Mouse (Mus musculus) left cerebral cortex, adult 9 months (tissue): ENCODE measurements at regions not wholly inside any gene's neighbourhood (a gene's known extent, or its start where the extent isn't known, plus 50 kb on each side); places are given as distances from the start of the nearest gene placed in this dataset.

ENCODE experiments used
- DNase-seq, 2 experiments: peaks; one replicate each; pipeline ENCODE4 v3.0.0; 2022; ENCODE audit warnings: low spot score in 2 of 2

GRCm38 (mm10) chr6:84391016-84391415, 202.7 kb downstream of the Cyp26b1 start:
- no peak for DNase-seq

GRCm38 (mm10) chr6:84385696-84386095, 208.0 kb downstream of the Cyp26b1 start:
- no peak for DNase-seq

GRCm38 (mm10) chr6:84383718-84384117, 210.0 kb downstream of the Cyp26b1 start:
- DNase-seq: no peak

DNA sequence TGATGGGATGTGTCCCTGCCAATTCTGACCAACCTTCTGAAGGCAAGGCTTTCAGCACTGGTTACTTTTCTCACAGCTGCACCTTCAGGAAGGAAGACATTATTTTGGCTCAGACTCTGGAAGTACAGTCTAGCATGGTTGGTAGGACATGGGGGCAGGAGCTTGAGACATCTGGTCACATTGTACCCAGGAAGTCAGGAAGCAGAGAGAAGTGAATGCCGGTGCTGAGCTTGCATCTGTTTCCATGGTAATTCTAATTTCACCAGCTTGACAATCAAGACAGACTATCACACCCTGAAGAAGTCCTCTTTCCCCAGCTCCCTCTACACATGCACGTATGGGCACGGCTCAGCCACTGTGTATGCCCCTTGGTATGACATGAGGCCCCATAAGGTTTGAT, 210.6 kb downstream of the Cyp26b1 start:
- no peak for DNase-seq

DNA sequence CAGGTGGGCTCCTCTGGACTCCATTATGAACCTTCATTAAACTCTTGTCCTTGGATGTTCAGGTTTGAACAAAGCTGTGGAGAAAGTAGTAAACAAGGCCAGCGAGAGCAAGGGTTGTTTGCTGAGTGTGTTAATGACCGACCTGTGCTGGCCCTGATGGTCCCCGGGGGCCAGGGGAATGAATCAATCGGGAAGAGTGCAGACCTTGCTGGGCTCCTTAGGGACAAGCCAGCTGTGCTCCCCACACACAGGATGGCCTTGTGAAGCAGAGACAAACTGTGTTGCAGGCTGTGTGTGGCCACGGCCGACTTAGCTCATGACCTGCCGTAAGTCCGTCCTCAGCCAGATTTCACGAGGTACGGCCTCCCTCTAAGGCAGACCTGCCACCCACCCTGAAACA, 212.1 kb downstream of the Cyp26b1 start:
- DNase-seq: no peak

GRCm38 (mm10) chr6:84376666-84377065, 217.0 kb downstream of the Cyp26b1 start:
- no peak for DNase-seq

DNA sequence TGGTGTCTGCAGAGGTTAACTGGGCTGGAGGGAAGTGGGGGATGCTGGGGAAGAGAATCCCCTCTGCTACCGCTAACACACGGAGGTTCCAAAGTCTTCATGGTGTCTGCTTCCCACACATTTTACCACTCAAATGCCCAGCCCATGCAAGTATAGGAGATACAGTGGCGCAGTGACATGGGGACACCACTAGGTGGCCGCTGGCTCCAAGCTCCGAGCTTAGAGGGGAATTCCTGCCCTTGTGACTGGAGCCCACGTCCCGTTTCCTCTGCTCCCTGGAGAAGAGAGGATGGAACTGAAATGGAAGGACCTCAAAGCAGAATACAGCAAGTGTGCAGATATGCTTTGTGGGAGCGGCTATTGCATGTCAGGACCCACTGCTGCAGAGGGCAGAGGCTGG, 218.2 kb downstream of the Cyp26b1 start:
- DNase-seq: no peak

DNA sequence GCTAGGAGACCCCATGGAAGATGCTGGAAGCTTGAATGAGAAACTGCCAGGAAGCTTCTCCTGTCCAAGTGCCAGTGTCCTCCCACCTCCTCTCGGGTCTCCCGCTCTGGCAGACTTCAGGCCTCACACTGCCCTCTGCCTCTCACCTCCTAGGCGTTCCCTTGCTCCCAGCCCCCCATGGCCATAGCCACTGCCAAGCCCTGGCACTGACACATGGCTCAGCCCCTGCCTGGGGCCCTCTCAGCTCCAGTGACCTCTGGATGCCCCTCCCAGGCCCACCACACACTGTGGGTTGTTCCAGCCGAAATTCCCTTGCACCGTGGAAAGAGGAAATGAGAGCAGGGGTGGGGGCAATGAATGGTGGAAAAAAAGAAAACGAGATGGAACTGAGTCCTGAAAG, 227.3 kb downstream of the Cyp26b1 start:
- no peak for DNase-seq

DNA sequence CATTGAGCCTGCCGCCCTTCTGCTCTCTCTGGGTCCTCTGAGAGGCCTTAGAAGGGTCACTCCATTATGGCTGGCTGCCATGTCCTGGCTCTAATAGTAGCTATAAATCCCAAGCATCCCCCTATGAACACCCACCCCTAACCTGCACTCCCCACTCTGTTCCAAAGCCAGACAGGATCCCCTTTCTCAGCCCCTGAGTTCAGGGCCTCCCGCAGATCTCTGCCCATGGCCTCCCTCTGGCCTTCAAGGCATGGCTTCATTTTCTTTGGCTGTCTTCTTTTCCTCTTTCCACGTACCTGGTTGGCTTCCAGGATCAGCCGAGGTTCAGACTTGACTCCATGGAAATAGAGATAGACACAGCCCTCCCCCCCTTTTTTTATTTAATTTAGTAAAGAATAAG, 227.8 kb downstream of the Cyp26b1 start:
- no peak for DNase-seq

- DNase-seq: no peak
Measured at GRCm38 (mm10) chr6:84364964-84365363, 228.7 kb downstream of the Cyp26b1 start.

- DNase-seq: no peak
Measured at GRCm38 (mm10) chr6:84362331-84362730, 231.4 kb downstream of the Cyp26b1 start.

- no peak for DNase-seq
Measured at GRCm38 (mm10) chr6:84357911-84358310, 235.8 kb downstream of the Cyp26b1 start.

DNA sequence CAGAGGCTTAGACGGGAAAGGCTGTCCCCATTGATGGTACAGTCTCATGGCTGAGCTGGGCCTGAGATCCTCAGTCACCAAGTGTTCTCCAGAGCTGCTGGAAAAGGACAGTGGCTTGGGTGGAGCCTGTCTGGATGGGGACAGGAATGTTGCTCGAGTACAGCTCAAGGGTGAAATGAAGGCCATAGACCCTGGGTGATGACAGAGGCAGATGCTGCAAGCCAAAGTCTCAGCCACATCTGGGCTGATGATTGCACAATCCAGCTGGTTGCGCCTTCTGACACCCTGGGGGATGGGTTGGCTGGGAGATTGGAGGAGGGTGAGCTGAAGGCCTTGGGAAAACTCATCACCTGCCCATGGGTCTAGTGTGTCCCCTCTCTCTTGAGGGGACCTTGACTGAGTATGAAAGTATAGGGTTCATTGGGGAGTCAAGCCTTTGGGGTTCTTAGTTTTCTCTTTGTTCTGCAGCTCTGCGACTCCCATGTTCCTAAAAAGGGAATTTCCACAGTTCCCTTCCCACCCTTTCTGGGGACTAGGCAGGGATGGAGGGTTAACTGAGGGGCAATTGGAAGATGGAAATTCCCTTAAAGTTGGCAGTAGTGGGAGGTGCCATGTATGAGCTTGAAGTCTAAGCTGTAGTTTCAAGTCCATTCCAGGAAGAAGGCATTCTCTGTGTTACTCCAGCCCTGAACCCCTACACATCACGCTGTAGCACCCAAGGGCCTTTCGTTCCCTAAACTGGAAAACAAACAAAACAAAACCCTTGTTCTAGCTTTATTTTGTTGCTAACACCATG, 240.1 kb downstream of the Cyp26b1 start:
- no peak for DNase-seq

DNA sequence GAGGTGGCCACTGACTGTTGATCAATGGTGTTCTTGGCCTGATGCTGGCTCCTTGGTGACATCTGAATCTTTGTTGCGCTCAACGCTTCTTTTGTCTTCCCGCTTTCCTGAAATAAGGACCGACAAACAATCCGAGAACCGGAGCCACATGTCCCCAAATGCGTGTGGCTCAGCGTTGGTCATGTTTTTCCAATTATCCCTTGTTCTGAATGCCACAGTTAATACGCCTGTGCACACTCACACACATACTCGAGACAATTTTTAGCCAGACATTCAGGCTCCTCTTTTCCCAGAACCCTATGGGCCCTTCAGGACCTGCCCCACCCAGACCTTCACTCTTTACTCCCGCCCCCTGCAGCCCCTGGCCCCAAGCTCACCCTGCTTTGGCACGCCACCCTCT, 248.8 kb downstream of the Cyp26b1 start:
- DNase-seq: no peak

DNA sequence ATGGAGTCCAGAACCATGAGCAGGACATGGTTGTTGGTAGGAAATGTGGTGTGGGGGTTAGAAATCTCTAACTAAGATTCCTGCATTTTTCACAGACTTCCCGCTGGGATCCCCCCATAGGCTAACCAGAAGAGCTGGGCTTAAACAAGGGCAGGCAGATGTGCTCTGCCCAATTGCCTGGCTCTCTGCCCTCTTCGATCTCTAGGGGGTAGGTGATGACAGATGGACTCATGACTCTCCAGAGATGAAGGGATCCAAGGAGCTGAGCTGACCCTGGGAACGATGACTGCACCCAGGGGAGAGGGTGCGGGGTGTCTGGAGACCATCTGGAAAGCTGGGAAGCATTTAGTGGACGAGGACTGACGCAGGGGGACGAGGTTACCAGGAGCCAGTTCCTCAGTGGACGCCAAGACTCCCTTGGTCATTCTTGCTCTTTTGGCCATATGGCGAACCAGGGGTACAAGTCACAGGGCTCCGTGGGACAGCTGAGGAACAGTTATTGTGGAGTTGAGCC, 260.0 kb downstream of the Cyp26b1 start:
- no peak for DNase-seq

DNA sequence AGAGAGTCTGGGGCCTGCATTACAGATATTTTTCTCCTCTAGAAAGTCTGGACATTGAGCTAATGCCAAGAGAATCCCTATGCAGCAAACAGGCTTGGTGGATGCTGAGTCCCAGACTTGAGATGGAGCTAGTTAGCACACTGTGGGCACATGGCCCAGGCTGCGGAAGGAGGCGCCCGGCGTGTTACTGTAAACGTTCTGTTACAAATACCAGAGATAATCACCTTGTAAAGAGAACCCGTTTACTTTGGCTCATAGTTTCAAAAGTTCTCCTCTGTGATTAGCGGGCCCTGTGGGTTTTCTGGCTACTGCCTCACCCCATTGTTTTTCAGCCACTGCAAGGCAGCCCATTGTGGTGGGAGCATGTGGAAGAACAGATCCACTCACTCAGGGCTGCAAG, 264.6 kb downstream of the Cyp26b1 start:
- no peak for DNase-seq

DNA sequence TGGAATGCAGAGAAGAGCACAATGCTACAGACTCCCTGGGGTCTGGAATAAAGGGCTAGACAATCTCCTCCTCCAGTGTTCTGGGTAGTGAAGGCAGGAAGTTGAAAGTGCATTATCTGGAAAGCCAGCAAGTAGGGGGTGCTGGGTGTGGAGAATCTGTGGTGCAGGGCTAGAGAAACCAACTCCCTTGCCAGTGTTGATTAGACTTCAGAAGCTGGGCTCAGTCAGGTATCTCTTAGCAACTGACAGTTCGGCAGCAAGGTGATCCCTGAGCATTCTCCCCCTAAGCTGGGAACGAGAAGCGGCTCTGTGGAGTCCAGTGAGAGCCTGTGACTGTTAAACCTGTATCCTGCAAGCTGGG, 265.7 kb downstream of the Cyp26b1 start:
- no peak for DNase-seq

DNA sequence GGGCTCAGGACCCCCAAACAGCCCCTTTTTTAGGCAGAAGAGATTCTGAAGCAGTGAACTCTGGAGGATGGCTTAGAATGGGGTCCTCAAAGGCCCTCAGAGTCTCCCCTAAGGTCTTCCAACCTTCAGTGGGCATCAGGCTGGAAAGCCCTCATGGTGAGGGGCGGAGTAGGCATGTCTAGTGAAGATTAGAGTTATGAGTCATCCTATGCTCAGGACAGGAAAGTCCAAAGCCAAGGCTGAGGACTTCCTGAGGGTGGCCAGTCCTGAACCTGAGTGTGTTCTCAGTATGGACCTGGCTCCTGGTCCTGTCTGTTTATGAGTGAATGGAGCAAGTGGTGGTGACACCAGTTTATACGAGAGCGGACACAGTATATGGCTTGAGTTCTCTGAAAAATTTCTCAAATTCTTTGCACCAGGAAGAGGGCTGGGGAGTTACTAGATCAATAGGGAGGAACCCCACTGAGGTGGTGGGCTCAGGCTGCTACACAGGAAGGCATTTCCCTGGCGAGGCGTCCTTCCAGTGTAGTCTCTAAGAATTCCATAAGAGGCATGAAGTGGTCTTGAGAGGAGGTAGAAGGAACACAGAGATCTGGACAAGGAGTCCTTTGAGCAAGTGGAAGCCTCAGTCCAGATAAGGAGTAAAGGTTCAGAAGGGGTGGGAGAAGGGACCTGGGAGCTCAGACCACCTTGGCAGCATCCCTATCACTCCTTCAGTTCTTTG, 266.2 kb downstream of the Cyp26b1 start:
- no peak for DNase-seq

- no peak for DNase-seq
Measured at GRCm38 (mm10) chr6:84325384-84326114, 268.2 kb downstream of the Cyp26b1 start.

DNA sequence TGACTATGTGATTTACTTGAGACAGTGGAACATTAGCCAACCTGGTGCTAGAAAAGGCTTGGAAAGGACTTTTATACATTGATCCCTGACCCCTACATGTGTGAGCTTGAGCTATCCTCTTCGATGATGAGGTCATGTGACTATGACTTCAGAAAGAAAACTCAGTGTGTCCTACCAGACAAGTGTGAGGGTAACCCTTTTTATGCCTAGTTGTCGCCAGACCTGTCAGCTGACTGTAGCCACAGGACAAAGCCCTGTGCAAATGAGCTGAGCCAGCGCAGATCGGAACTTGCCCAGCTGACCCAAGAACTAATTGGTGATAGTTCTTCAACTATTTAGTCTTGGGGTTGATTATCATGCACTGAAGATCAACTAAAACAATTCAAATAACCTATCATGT, 269.5 kb downstream of the Cyp26b1 start:
- no peak for DNase-seq

DNA sequence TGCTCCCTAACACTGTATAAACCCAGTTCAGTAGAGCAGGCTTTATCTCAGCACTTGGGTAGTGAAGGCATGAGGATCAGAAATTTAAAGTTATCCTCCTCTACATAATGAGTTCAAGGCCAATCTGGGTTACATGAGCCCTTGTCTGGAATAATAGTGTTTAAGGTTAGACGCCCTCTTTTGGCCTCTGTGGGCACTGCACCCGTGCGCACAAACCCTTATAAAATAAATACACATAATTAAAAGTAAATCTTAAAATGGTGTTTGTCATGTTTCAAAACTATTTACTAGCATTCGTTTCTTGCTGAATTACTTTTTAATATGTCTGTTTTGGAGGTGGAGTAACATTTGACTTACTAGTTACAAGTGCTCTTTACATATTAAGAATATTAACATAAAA, 271.2 kb downstream of the Cyp26b1 start:
- DNase-seq: no peak

- DNase-seq: peak in 1 of 2 experiments; percentile 11
Measured at GRCm38 (mm10) chr6:84320586-84320985, 273.1 kb downstream of the Cyp26b1 start.
